Mouse (Mus musculus) monocyte, adult 2 months (primary cell): ENCODE data around the gene Olfr171.
"Not testable (repeated sequence)": the region's sequence is repeated elsewhere in the genome, so short reads cannot be mapped to it uniquely, and the experiment has no call there.

Source experiments
- DNase-seq, 2 experiments: peaks; one replicate each; pipeline ENCODE4 v3.0.0; 2022; ENCODE audit warnings: low spot score in 2 of 2, low read depth in 1 of 2

Olfr171 gene

DNA sequence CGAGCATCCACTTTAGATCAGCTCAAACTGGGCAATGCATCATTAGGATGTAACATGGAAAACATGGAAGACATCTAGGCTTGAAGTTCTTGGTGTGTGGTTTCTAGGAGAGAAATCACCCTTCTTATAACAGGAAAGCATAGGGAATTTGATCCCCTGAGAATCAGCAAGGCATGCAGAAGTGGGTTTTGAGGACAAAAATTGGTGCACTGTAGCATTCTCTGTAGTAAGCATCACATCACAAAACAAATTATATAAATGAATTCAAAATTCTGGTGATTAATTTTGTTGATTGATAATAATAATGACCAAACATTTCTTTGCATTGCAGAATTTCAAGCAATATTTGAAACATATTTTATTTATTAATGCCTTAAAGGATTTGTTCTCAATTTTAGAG lies at the start of gene Olfr171:
Gene Olfr171, minus strand, starts transcription at position 101 of the 400 bp plus-strand sequence.
- no peak for DNase-seq

DNA sequence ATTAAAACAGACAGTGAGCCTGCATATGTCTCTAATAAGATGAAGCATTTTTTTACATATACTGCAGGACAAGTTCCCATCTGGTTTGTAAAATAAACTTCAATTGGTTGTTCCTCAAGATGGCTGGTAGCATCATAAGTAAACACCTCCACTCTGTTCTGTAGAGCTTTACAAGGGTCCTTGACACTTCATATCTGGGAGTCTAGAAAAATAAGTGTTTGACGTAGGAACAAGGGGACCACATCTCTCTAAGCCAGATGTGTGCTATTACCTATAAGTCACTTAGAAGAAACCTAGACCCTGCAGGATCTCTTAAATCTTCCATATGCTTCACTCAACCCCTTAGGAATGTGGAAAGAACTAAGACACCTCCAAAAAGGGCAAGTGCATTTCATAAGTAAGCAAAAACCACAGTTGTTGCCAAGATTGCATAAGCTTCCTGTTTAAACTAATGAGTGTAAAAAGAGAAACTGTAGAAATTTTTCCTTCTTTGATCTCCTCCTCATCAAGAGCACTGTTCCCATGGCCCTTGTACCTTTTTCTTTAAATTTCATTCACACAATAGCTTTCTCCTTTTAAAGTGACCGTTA lies 41.1 kb upstream of the Olfr171 start:
- no peak for DNase-seq

DNA sequence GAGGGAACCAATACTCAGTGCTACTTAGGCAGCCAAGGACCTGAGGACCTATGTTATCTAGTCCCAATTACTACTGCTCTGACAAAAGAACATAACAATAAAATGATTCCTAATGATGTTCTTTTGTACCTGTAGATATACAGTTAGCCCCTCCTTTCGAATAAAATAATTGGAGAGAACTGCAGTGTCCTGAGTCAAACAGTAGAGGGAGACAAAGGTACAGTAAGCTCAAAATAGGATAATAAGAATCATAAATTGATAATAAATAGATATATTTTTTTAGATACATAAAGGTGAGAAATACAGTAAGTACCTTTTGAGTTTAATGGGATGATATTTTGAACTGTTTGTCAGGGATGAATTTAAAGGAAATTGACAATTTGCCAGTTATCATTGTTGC lies 36.6 kb upstream of the Olfr171 start:
- DNase-seq: no peak

DNA sequence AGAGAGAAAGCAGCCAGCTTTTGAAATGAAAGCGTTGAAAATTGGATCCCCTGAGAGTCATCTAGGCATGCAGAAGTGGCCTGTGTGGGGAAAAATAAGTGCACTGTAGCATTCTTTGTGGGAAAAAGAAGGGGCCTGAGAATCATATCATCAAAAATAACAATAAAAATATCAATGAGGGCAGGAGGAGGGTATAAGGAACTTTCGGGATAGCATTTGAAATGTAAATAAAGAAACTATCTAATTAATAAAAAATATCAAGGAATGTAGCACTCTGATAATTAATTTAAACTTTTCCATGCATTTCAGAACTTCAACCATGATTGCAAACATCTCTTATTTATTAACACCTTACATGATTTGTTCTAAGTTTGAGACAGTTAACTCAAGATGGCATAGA lies 17.9 kb downstream of the Olfr171 start, which contains the start of gene Olfr170:
Gene Olfr170, minus strand, starts transcription at position 101 of the 400 bp plus-strand sequence.
- DNase-seq: not testable (repeated sequence)

DNA sequence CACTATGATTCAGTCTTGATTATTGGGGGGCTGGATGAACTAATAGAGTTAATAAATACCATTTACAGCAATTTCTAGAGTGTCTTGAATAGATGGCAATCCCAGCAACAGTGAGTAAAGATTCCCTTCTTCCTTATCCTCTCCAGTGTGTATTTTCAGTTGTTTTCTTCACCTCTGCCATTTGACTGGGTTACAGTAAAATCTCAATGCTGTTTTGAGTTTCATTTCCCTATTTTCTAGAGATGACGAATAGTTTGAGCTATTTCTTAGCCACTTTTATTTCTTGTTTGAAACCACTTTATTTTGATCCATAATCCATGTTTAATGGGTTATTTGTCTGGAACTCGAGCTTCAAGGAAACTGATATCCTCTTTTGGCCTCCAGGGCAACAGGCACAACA lies 26.6 kb downstream of the Olfr171 start:
- DNase-seq: no peak
